Mouse (Mus musculus): ENCODE results near the gene Plxnc1.

Plxnc1 gene

GRCm38 (mm10) chr10:94921751-94922150, 22.9 kb downstream of the Plxnc1 start:
- DNase-seq (ENCODE audit: low read depth in 1 of 2, low spot score in 2 of 2), result no peak

- no peak for DNase-seq (ENCODE audit: low read depth in 1 of 2, low spot score in 2 of 2)
Measured at GRCm38 (mm10) chr10:94920526-94920925, 24.1 kb downstream of the Plxnc1 start.

GRCm38 (mm10) chr10:94919960-94920359, 24.7 kb downstream of the Plxnc1 start:
- DNase-seq (ENCODE audit: low read depth in 1 of 2, low spot score in 2 of 2), result no peak

- peak; percentile 39 to 43 for DNase-seq (ENCODE audit: low read depth in 1 of 2, low spot score in 2 of 2)
Measured at GRCm38 (mm10) chr10:94919552-94919951, 25.1 kb downstream of the Plxnc1 start.

GRCm38 (mm10) chr10:94918618-94919017, 26.0 kb downstream of the Plxnc1 start:
- DNase-seq (ENCODE audit: low read depth in 1 of 2, low spot score in 2 of 2), result no peak

- DNase-seq (ENCODE audit: low read depth in 1 of 2, low spot score in 2 of 2), result no peak
Measured at GRCm38 (mm10) chr10:94917990-94918389, 26.6 kb downstream of the Plxnc1 start.

- DNase-seq (ENCODE audit: low read depth in 1 of 2, low spot score in 2 of 2), result no peak
Measured at GRCm38 (mm10) chr10:94917354-94917753, 27.3 kb downstream of the Plxnc1 start.

GRCm38 (mm10) chr10:94916610-94917009, 28.0 kb downstream of the Plxnc1 start:
- no peak for DNase-seq (ENCODE audit: low read depth in 1 of 2, low spot score in 2 of 2)

- DNase-seq (ENCODE audit: low read depth in 1 of 2, low spot score in 2 of 2), result no peak
Measured at GRCm38 (mm10) chr10:94915746-94916145, 28.9 kb downstream of the Plxnc1 start.

- DNase-seq (ENCODE audit: low read depth in 1 of 2, low spot score in 2 of 2), result no peak
Measured at GRCm38 (mm10) chr10:94914081-94914480, 30.6 kb downstream of the Plxnc1 start.

GRCm38 (mm10) chr10:94913336-94913739, 31.3 kb downstream of the Plxnc1 start:
- no peak for DNase-seq (ENCODE audit: low read depth in 1 of 2, low spot score in 2 of 2)

- no peak for DNase-seq (ENCODE audit: low read depth in 1 of 2, low spot score in 2 of 2)
Measured at GRCm38 (mm10) chr10:94912551-94912950, 32.1 kb downstream of the Plxnc1 start.

- DNase-seq (ENCODE audit: low read depth in 1 of 2, low spot score in 2 of 2), result no peak
Measured at GRCm38 (mm10) chr10:94911102-94911501, 33.5 kb downstream of the Plxnc1 start.

- DNase-seq (ENCODE audit: low read depth in 1 of 2, low spot score in 2 of 2), result no peak
Measured at GRCm38 (mm10) chr10:94910570-94910969, 34.1 kb downstream of the Plxnc1 start.

- no peak for DNase-seq (ENCODE audit: low read depth in 1 of 2, low spot score in 2 of 2)
Measured at GRCm38 (mm10) chr10:94909789-94910188, 34.8 kb downstream of the Plxnc1 start.

- peak in 1 of 2 experiments; percentile 22 for DNase-seq (ENCODE audit: low read depth in 1 of 2, low spot score in 2 of 2)
Measured at GRCm38 (mm10) chr10:94908976-94909717, 35.5 kb downstream of the Plxnc1 start.

- no peak for DNase-seq (ENCODE audit: low read depth in 1 of 2, low spot score in 2 of 2)
Measured at GRCm38 (mm10) chr10:94905689-94906473, 38.8 kb downstream of the Plxnc1 start.

- DNase-seq (ENCODE audit: low read depth in 1 of 2, low spot score in 2 of 2), result no peak
Measured at GRCm38 (mm10) chr10:94905219-94905618, 39.4 kb downstream of the Plxnc1 start.

- no peak for DNase-seq (ENCODE audit: low read depth in 1 of 2, low spot score in 2 of 2)
Measured at GRCm38 (mm10) chr10:94896950-94897349, 47.7 kb downstream of the Plxnc1 start.

GRCm38 (mm10) chr10:94896311-94896710, 48.3 kb downstream of the Plxnc1 start:
- no peak for DNase-seq (ENCODE audit: low read depth in 1 of 2, low spot score in 2 of 2)

- no peak for DNase-seq (ENCODE audit: low read depth in 1 of 2, low spot score in 2 of 2)
Measured at GRCm38 (mm10) chr10:94895876-94896275, 48.8 kb downstream of the Plxnc1 start.

- DNase-seq (ENCODE audit: low read depth in 1 of 2, low spot score in 2 of 2), result no peak
Measured at GRCm38 (mm10) chr10:94889735-94890134, 54.9 kb downstream of the Plxnc1 start.
